Mouse (Mus musculus): ENCODE measurements around the gene Vmn1r167. TPM values are rescaled to one million over a fixed set of nuclear protein-coding genes. Genes with fewer than 3 reads are reported as not detected.

The Vmn1r167 gene
- not detected in 2 replicates for polyA plus RNA-seq (2015; fragmentation: Nextera tagmentation; extraction: Ambion mirVana)

DNA sequence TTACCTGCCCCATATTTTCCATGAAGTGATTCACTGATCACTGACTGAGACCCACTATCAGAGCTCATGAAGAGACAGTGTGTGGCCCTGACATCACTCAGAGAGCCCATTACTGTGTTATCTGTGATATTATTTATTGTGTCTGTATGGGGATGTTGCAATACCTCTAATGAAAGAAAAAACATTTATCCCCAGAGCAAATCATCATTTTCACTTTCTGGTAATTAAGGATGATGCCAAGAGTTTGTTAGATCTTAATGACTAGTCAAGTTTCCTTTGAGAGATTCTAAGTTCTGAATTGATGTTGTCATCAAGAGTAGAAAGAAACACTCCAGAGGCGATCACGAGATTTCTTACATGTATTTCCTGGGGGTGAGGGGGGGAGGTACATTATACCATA is at the start of gene Vmn1r167:
Gene Vmn1r167 (minus strand): TSS at position 101 of the 400 bp plus-strand sequence.

DNA sequence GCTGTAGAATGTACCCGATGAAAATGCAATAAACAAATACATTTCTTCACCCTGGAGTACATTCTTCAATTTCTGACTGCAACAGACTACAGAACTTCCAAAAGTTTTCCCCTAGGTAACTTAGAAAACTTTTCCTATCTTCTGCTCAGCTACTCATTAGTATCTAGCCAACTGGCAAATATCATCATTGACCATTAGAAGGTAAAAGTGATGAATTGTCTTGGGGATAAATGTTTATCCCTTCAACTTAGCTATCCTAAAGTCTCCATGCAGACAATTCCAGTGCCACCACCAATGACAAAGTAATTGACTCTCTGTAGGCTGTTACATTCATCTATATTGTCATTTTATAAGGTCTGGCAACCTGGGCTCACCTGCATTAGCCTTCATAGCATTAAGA is 32.4 kb upstream of the Vmn1r167 start, which contains the start of gene Vmn1r168:
Gene Vmn1r168 (plus strand): TSS at position 301 of the 400 bp plus-strand sequence.

Other genes starting within 250 kb of the Vmn1r167 start
- not detected in 2 replicates for gene Gm6902, start 228.3 kb downstream of the Vmn1r167 start, polyA plus RNA-seq (2015; fragmentation: Nextera tagmentation; extraction: Ambion mirVana)
- not detected in 2 replicates for gene Nlrp4e, start 206.0 kb downstream of the Vmn1r167 start, polyA plus RNA-seq (2015; fragmentation: Nextera tagmentation; extraction: Ambion mirVana)
- not detected in 2 replicates for gene Nlrp5, start 121.3 kb downstream of the Vmn1r167 start, polyA plus RNA-seq (2015; fragmentation: Nextera tagmentation; extraction: Ambion mirVana)
- not detected in 2 replicates for gene Vmn1r168, start 32.5 kb upstream of the Vmn1r167 start, polyA plus RNA-seq (2015; fragmentation: Nextera tagmentation; extraction: Ambion mirVana)
- gene Vmn1r169, start 68.3 kb upstream of the Vmn1r167 start, polyA plus RNA-seq (2015; fragmentation: Nextera tagmentation; extraction: Ambion mirVana) = not detected in 2 replicates
- not detected in 2 replicates for gene Vmn1r170, start 99.0 kb upstream of the Vmn1r167 start, polyA plus RNA-seq (2015; fragmentation: Nextera tagmentation; extraction: Ambion mirVana)
- gene Vmn1r171, start 123.5 kb upstream of the Vmn1r167 start, polyA plus RNA-seq (2015; fragmentation: Nextera tagmentation; extraction: Ambion mirVana) = not detected in 2 replicates
- not detected in 2 replicates for gene Vmn1r172, start 151.1 kb upstream of the Vmn1r167 start, polyA plus RNA-seq (2015; fragmentation: Nextera tagmentation; extraction: Ambion mirVana)
- not detected in 2 replicates for gene Vmn1r173, start 193.5 kb upstream of the Vmn1r167 start, polyA plus RNA-seq (2015; fragmentation: Nextera tagmentation; extraction: Ambion mirVana)
- gene Vmn1r174, start 245.1 kb upstream of the Vmn1r167 start, polyA plus RNA-seq (2015; fragmentation: Nextera tagmentation; extraction: Ambion mirVana) = not detected in 2 replicates

Data from skeletal muscle tissue, postnatal 0 days (tissue).